Mouse (Mus musculus) adrenal gland, adult (tissue): ENCODE measurements around the gene Cacnb3.

Experiments
- DNase-seq, 2 experiments: peaks; one replicate each; pipeline ENCODE4 v3.0.0; 2022 to 2023; ENCODE audit warnings: low spot score in 1 of 2; ENCODE audit not compliant: inconsistent age in 2 of 2

Cacnb3 gene

GRCm38 (mm10) chr15:98609331-98610130 is 21.1 kb upstream of the Cacnb3 start, which contains the start of gene Adcy6:
Gene Adcy6 (minus strand): TSS chr15:98610076.
- DNase-seq, result peak; percentile 79 to 88

GRCm38 (mm10) chr15:98610131-98610633 is 20.5 kb upstream of the Cacnb3 start:
- DNase-seq, result no peak

GRCm38 (mm10) chr15:98612229-98612628 is 18.4 kb upstream of the Cacnb3 start:
- no peak for DNase-seq

- peak; percentile 29 to 58 for DNase-seq
Observed at GRCm38 (mm10) chr15:98614551-98614950, 16.1 kb upstream of the Cacnb3 start.

- no peak for DNase-seq
Observed at GRCm38 (mm10) chr15:98614971-98615370, 15.7 kb upstream of the Cacnb3 start.

GRCm38 (mm10) chr15:98615751-98616150 is 14.9 kb upstream of the Cacnb3 start:
- DNase-seq, result no peak

GRCm38 (mm10) chr15:98616362-98617175 is 14.1 kb upstream of the Cacnb3 start:
- DNase-seq, result peak in 1 of 2 experiments; percentile 53

- peak; percentile 72 to 94 for DNase-seq
Observed at GRCm38 (mm10) chr15:98617176-98617537, 13.5 kb upstream of the Cacnb3 start.

GRCm38 (mm10) chr15:98622199-98622598 is 8.4 kb upstream of the Cacnb3 start:
- no peak for DNase-seq

- DNase-seq, result no peak
Observed at GRCm38 (mm10) chr15:98622721-98623120, 7.9 kb upstream of the Cacnb3 start.

- no peak for DNase-seq
Observed at GRCm38 (mm10) chr15:98623361-98623821, 7.2 kb upstream of the Cacnb3 start.

GRCm38 (mm10) chr15:98626078-98626477 is 4.6 kb upstream of the Cacnb3 start:
- no peak for DNase-seq

- no peak for DNase-seq
Observed at GRCm38 (mm10) chr15:98626487-98627212, 4.0 kb upstream of the Cacnb3 start.

- peak in 1 of 2 experiments; percentile 24 for DNase-seq
Observed at GRCm38 (mm10) chr15:98628589-98629254, 1.9 kb upstream of the Cacnb3 start.

- no peak for DNase-seq
Observed at GRCm38 (mm10) chr15:98629464-98629863, 1.2 kb upstream of the Cacnb3 start.

GRCm38 (mm10) chr15:98631493-98631892 is 853 bp downstream of the Cacnb3 start:
- DNase-seq, result peak; percentile 59 to 81

GRCm38 (mm10) chr15:98632107-98632744 is 1.6 kb downstream of the Cacnb3 start:
- DNase-seq, result peak; percentile 71 to 88

- no peak for DNase-seq
Observed at GRCm38 (mm10) chr15:98632921-98633320, 2.3 kb downstream of the Cacnb3 start.

GRCm38 (mm10) chr15:98633822-98634470 is 3.3 kb downstream of the Cacnb3 start:
- DNase-seq, result no peak
